Mouse (Mus musculus): ENCODE data around the gene Sfmbt2.

The Sfmbt2 gene

DNA sequence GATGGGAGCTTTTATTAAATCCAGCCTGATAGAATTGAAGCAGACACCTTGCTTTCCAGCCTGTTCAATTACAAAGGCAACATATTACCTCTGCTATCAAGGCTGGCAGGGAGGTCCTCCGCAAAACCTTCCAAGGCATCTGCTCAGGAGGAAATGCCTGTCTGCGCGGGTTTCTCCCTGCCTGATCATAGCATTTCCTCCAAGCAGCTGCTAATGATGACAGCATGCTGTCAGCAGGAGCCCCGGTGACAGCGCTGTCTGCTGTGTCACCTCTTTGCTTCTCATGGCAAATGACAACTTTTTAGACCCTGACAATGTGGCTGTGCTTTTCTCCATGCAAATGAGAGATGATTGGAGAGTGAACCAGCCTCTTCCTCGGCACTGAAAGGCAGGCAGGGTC is 199.1 kb downstream of the Sfmbt2 start:
- DNase-seq (ENCODE audit: low spot score) = no peak

- DNase-seq (ENCODE audit: low spot score) = no peak
Measured at GRCm38 (mm10) chr2:10572311-10572710, 202.0 kb downstream of the Sfmbt2 start.

- no peak for DNase-seq (ENCODE audit: low spot score)
Measured at GRCm38 (mm10) chr2:10575962-10576740, 205.8 kb downstream of the Sfmbt2 start.

DNA sequence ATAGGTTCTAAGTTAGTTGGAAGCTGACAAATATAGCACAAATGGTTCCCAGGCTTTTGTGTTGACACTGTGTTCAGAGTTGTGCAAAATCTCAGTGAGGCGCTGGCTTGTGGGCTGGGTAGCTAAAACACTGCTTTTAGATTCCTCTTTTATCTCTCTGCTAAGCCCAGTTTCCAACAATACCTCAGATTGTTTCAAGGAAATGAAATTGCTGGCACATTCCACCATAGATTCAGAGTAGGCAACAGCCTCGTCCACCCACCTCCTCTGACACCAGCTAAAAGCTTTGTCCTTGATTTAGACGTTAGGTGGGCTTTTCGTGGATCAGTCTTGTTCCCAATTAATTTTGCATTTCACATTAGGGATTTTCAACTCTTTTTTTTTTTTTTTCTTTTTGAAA is 212.4 kb downstream of the Sfmbt2 start:
- DNase-seq (ENCODE audit: low spot score) = no peak

GRCm38 (mm10) chr2:10583103-10583502 is 212.8 kb downstream of the Sfmbt2 start:
- no peak for DNase-seq (ENCODE audit: low spot score)

GRCm38 (mm10) chr2:10591310-10591709 is 221.0 kb downstream of the Sfmbt2 start:
- DNase-seq (ENCODE audit: low spot score) = no peak

DNA sequence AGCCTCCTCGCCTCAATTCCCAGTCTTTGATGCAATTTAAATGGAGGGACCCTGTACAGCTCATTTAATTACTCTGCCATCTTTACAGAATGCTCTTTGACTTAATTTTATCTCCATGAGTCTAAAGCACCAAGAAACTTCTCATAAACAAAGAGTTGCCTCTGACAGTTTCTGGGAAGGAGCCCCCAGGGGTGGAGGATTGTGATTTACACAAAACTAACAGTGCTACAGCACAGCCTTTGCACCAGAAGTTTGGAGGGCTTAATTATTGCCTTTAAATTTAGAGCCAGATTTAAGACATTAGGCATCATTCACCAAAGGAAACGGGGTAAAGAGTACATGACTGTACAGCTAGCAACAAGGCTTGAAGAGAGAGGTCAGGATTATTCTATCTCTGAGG is 245.2 kb downstream of the Sfmbt2 start:
- DNase-seq (ENCODE audit: low spot score) = no peak

Measured in ovary, postnatal 14 days (tissue).